Mouse (Mus musculus) neural tube, embryonic 15.5 days (tissue): ENCODE measurements at regions not wholly inside any gene's neighbourhood (a gene's known extent, or its start where the extent isn't known, plus 50 kb on each side); places are given as distances from the start of the nearest gene placed in this dataset.

Experiments
- ATAC-seq: fragments of 200-750 bp; cut with Nextera tagmentation; 2 replicates; pipeline ENCODE4 v1.8.0; 2017; ENCODE audit warnings: mild to moderate bottlenecking, moderate TSS enrichment, moderate library complexity; ENCODE audit not compliant: low FRiP score
- H3K27ac ChIP-seq: fragments of 300-500 bp; sonication (generic); replicated peaks from 2 replicates; pipeline ENCODE4 v1.5.1; 2015; ENCODE audit warnings: mild to moderate bottlenecking, inconsistent platforms
- H3K27me3 ChIP-seq: fragments of 300-500 bp; sonication (generic); replicated peaks from 2 replicates; pipeline ENCODE4 v1.6.1; 2015; ENCODE audit warnings: inconsistent platforms
- H3K36me3 ChIP-seq: fragments of 300-500 bp; sonication (generic); 2 replicates; pipeline ENCODE4 v1.6.1; 2015; ENCODE audit warnings: inconsistent platforms
- H3K4me1 ChIP-seq: fragments of 300-500 bp; sonication (generic); 2 replicates; pipeline ENCODE4 v1.6.1; 2015; ENCODE audit warnings: inconsistent platforms
- H3K4me2 ChIP-seq: fragments of 300-500 bp; sonication (generic); 2 replicates; pipeline ENCODE4 v1.6.1; 2015; ENCODE audit warnings: inconsistent platforms, mild to moderate bottlenecking, moderate library complexity
- H3K4me3 ChIP-seq: fragments of 300-500 bp; sonication (generic); replicated peaks from 2 replicates; pipeline ENCODE4 v1.5.1; 2015; ENCODE audit warnings: mild to moderate bottlenecking, inconsistent platforms
- H3K9ac ChIP-seq: fragments of 300-500 bp; sonication (generic); replicated peaks from 2 replicates; pipeline ENCODE4 v1.6.1; 2015; ENCODE audit warnings: mild to moderate bottlenecking, inconsistent platforms
- H3K9me3 ChIP-seq: fragments of 300-500 bp; sonication (generic); replicated peaks from 2 replicates; pipeline ENCODE4 v1.6.1; 2016; ENCODE audit warnings: inconsistent platforms
- WGBS: fragments of 180-500 bp; shearing (Covaris S2); methylation state at CpG from one replicate; pipeline ENCODE4 v1.1.7; 2015; ENCODE audit warnings: mixed read lengths; 5-methylcytosine and 5-hydroxymethylcytosine counted together

GRCm38 (mm10) chr3:151298325-151298724, 139.4 kb upstream of the Adgrl4 start:
- Histone ChIP-seq H3K4me3 (no peak overlapping the region), H3K27me3 (no peaks in the 10 kb centered on the region), H3K4me2 (no peak overlapping the region), H3K4me1 (0 out of 2 replicates have a peak, but pooled peaks cover 3% of the 10 kb centered on the region), H3K9ac (no peak overlapping the region), H3K36me3 (no peaks in the 10 kb centered on the region), H3K9me3 (no peaks in the 10 kb centered on the region), H3K27ac (no peak overlapping the region)
- WGBS: 74% methylated on average over 2 of the region's 2 CpGs
- no peak for ATAC-seq

DNA sequence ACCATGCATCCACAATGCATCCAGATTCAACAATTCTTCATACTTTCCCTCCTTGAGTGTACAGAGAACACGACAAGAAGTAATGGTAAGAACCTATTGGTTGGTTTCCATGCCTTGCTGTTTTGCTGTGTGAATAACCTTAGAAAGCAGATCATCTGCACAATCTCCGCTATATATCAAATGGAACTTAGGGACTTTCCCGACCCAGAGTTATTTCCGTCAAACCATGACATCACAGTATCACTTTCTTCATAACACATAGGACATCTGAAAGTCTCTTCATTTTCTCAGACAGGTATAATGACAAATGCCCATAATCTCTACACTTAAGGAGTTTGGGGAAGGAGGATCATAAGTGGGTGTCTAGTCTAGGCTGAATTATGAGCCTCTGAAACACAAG, 132.3 kb upstream of the Adgrl4 start:
- Histone ChIP-seq H3K27me3 (no peaks in the 10 kb centered on the region), H3K36me3 (no peaks in the 10 kb centered on the region), H3K27ac (no peak overlapping the region), H3K4me2 (no peak overlapping the region), H3K9ac (no peak overlapping the region), H3K4me1 (no peaks in the 10 kb centered on the region), H3K4me3 (no peak overlapping the region), H3K9me3 (no peaks in the 10 kb centered on the region)
- no peak for ATAC-seq
- WGBS: 96% methylated on average over 4 of the region's 4 CpGs

DNA sequence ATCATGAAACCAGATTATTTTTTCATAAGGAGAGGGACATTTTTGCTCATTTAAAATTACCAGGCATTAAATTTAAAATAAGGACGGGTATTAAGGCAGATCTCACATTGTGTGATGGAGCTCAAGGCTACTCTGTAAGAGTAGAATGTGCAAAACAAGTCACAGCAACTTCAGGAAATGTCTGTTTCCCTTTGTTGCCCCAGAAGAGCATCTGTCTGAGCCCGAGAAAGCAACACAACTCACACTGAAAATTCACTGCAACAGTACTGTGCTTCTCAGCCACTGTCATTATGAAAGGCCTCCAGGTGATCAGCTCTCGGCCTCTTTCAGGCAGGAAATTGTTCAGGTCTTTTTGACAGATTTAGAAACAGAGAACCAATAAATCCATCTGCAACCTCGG, 129.7 kb upstream of the Adgrl4 start:
- Histone ChIP-seq H3K4me2 (no peak overlapping the region), H3K9me3 (no peaks in the 10 kb centered on the region), H3K36me3 (no peaks in the 10 kb centered on the region), H3K27me3 (no peaks in the 10 kb centered on the region), H3K27ac (no peak overlapping the region), H3K4me1 (no peaks in the 10 kb centered on the region), H3K9ac (no peak overlapping the region), H3K4me3 (no peak overlapping the region)
- ATAC-seq: no peak
- 64% methylated on average over 4 of the region's 4 CpGs for WGBS

- Histone ChIP-seq H3K36me3 (no peaks in the 10 kb centered on the region), H3K27me3 (no peaks in the 10 kb centered on the region), H3K9ac (no peak overlapping the region), H3K27ac (no peak overlapping the region), H3K4me2 (no peak overlapping the region), H3K9me3 (no peaks in the 10 kb centered on the region), H3K4me3 (no peak overlapping the region), H3K4me1 (no peaks in the 10 kb centered on the region)
- WGBS: 41% methylated on average over 3 of the region's 3 CpGs
- ATAC-seq: no peak
Measured at GRCm38 (mm10) chr3:151323835-151324234, 113.9 kb upstream of the Adgrl4 start.

DNA sequence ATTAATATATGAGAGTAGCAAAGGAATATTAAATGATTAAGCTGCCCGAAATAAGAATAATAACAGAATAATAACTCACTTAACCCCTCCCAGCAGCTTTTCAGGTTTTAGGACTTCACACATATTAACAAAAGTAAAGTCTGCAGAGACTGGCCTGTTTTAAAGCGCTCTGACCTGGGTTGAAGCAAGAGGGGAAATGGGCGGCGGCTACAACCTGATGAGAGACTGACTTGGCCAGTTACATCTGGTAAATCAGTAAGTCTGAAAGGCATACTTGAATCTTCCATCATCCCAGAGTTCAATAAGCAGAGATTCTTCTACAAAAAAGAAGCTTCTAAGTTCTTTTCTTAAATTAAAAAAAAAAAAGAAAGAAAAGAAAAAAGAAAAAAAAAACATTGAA, 107.9 kb upstream of the Adgrl4 start:
- H3K27me3 ChIP-seq: no peaks in the 10 kb centered on the region
- H3K4me3 ChIP-seq: no peak overlapping the region
- H3K9ac ChIP-seq: no peak overlapping the region
- no peaks in the 10 kb centered on the region for H3K9me3 ChIP-seq
- no peak overlapping the region for H3K4me2 ChIP-seq
- no peak for ATAC-seq
- no peaks in the 10 kb centered on the region for H3K36me3 ChIP-seq
- peaks cover 14% of the 10 kb centered on the region for H3K4me1 ChIP-seq
- no peak overlapping the region for H3K27ac ChIP-seq
- WGBS: 90% methylated on average over 4 of the region's 4 CpGs

- H3K4me3 ChIP-seq: no peak overlapping the region
- H3K4me2 ChIP-seq: no peak overlapping the region
- H3K9ac ChIP-seq: no peak overlapping the region
- H3K9me3 ChIP-seq: no peaks in the 10 kb centered on the region
- no peaks in the 10 kb centered on the region for H3K36me3 ChIP-seq
- 83% methylated on average over 2 of the region's 2 CpGs for WGBS
- H3K4me1 ChIP-seq: peaks cover 14% of the 10 kb centered on the region
- no peaks in the 10 kb centered on the region for H3K27me3 ChIP-seq
- no peak for ATAC-seq
- H3K27ac ChIP-seq: no peak overlapping the region
Measured at GRCm38 (mm10) chr3:151331906-151332305, 105.8 kb upstream of the Adgrl4 start.

DNA sequence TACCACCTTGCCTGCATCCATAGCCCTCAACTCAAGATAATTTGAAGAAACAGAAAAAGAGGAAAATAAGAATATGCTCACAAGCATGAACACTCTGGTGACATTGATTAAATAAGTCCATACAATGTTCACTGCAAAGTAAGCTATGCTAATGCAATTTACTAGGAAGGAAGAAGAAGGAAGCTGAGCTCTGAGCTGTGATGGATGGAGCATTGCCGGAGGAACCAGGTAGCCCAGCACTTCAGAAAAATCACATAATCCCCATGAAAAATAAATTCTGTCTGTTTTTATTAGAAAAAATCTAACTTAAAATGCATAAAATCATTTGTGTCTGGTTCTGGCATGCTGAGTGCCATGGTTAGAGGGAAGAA, 105.4 kb upstream of the Adgrl4 start:
- no peak overlapping the region for H3K27ac ChIP-seq

DNA sequence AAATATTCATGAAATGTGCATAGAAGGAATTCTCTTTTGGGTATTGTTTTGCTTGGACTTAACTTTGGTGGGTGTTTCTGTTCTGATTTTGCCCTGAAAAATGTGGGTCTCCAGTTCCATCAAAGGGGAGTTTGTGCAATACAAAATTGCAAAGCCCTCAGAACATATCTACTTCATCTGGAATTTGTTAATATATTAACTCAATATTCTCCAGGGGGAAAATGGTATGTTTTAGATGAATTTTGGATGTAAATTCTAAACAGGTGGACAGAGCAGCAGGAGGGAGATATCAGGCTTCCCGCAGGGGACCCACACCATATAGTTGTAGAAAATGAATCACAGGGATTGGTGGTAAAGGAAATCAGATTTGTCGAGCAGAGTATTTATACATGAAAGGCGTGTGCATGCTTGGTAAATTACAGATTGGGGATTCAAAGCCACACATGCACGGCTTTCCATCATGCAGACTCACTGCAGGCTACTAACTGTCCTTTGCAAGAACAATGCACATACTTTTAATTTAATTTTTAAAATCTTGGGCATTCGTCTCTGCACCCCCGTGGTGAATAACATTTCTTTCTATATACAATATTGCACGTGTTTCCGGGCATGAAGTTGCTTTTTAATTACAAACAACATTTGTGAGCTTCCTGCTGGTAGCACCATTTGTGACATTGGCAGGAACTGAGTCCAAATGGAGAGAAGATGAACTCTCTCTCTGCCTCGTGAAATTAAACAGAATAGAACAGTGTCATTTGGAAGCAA, 104.8 kb upstream of the Adgrl4 start:
- Histone ChIP-seq H3K9me3 (no peaks in the 10 kb centered on the region), H3K27ac (no peak overlapping the region), H3K4me1 (peaks cover 14% of the 10 kb centered on the region), H3K4me2 (no peak overlapping the region), H3K36me3 (no peaks in the 10 kb centered on the region), H3K4me3 (no peak overlapping the region), H3K27me3 (no peaks in the 10 kb centered on the region), H3K9ac (no peak overlapping the region)
- no peak; the same call in 1 of the 2 replicates for ATAC-seq
- WGBS: 57% methylated on average over 9 of the region's 9 CpGs

More for the DNA sequence above, 105.4 kb upstream of the Adgrl4 start:
- no peak overlapping the region for H3K9ac ChIP-seq
- 86% methylated on average over 1 of the region's 1 CpGs for WGBS
- no peak overlapping the region for H3K4me3 ChIP-seq
- ATAC-seq: no peak
- no peaks in the 10 kb centered on the region for H3K36me3 ChIP-seq
- H3K4me2 ChIP-seq: no peak overlapping the region
- no peaks in the 10 kb centered on the region for H3K27me3 ChIP-seq
- H3K9me3 ChIP-seq: no peaks in the 10 kb centered on the region
- peaks cover 14% of the 10 kb centered on the region for H3K4me1 ChIP-seq

GRCm38 (mm10) chr3:151333867-151334341, 103.8 kb upstream of the Adgrl4 start:
- Histone ChIP-seq H3K27ac (no peak overlapping the region), H3K9me3 (no peaks in the 10 kb centered on the region), H3K36me3 (no peaks in the 10 kb centered on the region), H3K27me3 (no peaks in the 10 kb centered on the region), H3K4me2 (no peak overlapping the region), H3K4me1 (peaks cover 14% of the 10 kb centered on the region), H3K9ac (no peak overlapping the region), H3K4me3 (no peak overlapping the region)
- ATAC-seq: peak; percentile 57; the same call in 1 of the 2 replicates
- 22% methylated on average over 6 of the region's 6 CpGs for WGBS

DNA sequence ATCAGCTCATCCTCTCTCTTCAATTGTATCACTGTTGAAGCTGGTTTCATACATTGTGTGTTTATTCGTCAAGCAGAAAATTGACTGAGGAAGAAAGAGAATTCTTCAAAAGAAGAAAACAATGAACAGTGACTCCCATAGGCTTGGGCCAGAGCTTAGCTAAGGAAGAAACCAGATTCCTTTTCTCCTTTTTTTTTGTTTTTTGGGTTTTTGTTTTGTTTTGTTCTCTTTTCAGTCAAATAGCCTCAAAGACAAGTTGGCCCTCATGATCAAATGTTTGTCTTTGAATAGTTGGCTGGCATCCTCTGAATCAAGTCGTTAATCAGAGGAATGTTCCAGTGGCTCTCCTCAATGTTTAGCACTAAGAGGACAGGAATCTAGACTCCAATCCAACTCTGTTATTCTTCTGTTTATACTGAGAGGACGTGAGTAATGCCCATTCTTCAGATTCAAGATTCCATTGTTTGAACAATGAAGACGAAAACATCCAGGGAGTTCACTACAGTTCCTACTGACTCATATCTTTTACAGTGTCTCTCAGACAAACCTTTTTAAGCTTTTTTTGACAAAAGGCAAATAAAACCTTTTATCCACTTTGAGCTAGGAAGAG, 86.1 kb upstream of the Adgrl4 start:
- Histone ChIP-seq H3K4me1 (no peaks in the 10 kb centered on the region), H3K9ac (no peak overlapping the region), H3K9me3 (no peaks in the 10 kb centered on the region), H3K27me3 (no peaks in the 10 kb centered on the region), H3K4me3 (no peak overlapping the region), H3K27ac (no peak overlapping the region), H3K36me3 (no peaks in the 10 kb centered on the region), H3K4me2 (no peak overlapping the region)
- ATAC-seq: no peak
- 59% methylated on average over 4 of the region's 4 CpGs for WGBS

DNA sequence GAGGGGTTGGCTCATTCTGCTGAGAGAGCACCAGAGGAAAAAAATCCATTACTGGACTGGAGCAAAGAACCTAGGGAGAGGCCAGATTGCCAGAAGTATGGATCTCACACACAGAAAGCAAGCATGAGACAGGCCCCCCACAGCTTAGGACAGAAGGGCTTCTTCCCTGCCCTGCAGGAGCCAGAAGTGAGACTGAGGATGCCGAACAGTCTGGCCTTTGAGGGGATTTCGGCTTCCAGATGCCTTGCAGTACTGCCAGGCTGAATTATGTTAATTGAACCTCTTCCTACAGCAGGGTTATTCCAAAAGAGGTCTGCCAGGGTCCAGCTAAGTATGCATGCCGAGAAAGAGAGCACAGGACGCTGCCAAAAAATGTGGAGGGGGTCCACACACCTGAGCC, 71.4 kb upstream of the Adgrl4 start:
- Histone ChIP-seq H3K4me1 (0 out of 2 replicates have a peak, but pooled peaks cover 4% of the 10 kb centered on the region), H3K36me3 (no peaks in the 10 kb centered on the region), H3K4me2 (no peak overlapping the region), H3K4me3 (no peak overlapping the region), H3K9ac (no peak overlapping the region), H3K27ac (0 out of 2 replicates have a peak overlapping the region, but pooled peaks have one; percentile 9), H3K27me3 (no peaks in the 10 kb centered on the region), H3K9me3 (no peaks in the 10 kb centered on the region)
- WGBS: 41% methylated on average over 4 of the region's 4 CpGs
- peak; percentile 78 for ATAC-seq

- WGBS: 68% methylated on average over 4 of the region's 4 CpGs
- ATAC-seq: peak; percentile 66; the same call in 1 of the 2 replicates
Measured at GRCm38 (mm10) chr3:151366707-151367306, 70.9 kb upstream of the Adgrl4 start.

More at GRCm38 (mm10) chr3:151366707-151367306, 70.9 kb upstream of the Adgrl4 start:
- no peak overlapping the region for H3K9ac ChIP-seq
- no peak overlapping the region for H3K4me3 ChIP-seq
- H3K9me3 ChIP-seq: no peaks in the 10 kb centered on the region
- 0 out of 2 replicates have a peak overlapping the region, but pooled peaks have one; percentile 9 for H3K27ac ChIP-seq
- no peaks in the 10 kb centered on the region for H3K27me3 ChIP-seq
- H3K4me2 ChIP-seq: no peak overlapping the region
- no peaks in the 10 kb centered on the region for H3K36me3 ChIP-seq
- 0 out of 2 replicates have a peak, but pooled peaks cover 4% of the 10 kb centered on the region for H3K4me1 ChIP-seq
